Mouse (Mus musculus): ENCODE data around the gene Gm10401.
"Not testable (repeated sequence)": the region's sequence is repeated elsewhere in the genome, so short reads cannot be mapped to it uniquely, and the experiment has no call there.

Gm10401 gene

GRCm38 (mm10) chr5:115127421-115128179, 29.5 kb upstream of the Gm10401 start:
- DNase-seq (ENCODE audit: low read depth, low spot score) = no peak
- Histone ChIP-seq H3K27me3 (ENCODE audit: control insufficient read depth, insufficient read depth, low read length, poor library complexity, severe bottlenecking) (no peaks in the 10 kb centered on the region), H3K36me3 (ENCODE audit: control insufficient read depth, insufficient read depth, low read length, poor library complexity, severe bottlenecking) (peaks cover 10% of the 10 kb centered on the region)

- Histone ChIP-seq H3K27me3 (ENCODE audit: control insufficient read depth, insufficient read depth, low read length, poor library complexity, severe bottlenecking) (no peaks in the 10 kb centered on the region), H3K36me3 (ENCODE audit: control insufficient read depth, insufficient read depth, low read length, poor library complexity, severe bottlenecking) (peaks cover 10% of the 10 kb centered on the region)
- peak; percentile 43 for DNase-seq (ENCODE audit: low read depth, low spot score)
Measured at GRCm38 (mm10) chr5:115126578-115127312, 28.6 kb upstream of the Gm10401 start.

- peaks cover 10% of the 10 kb centered on the region for H3K36me3 ChIP-seq (ENCODE audit: control insufficient read depth, insufficient read depth, low read length, poor library complexity, severe bottlenecking)
- H3K27me3 ChIP-seq (ENCODE audit: control insufficient read depth, insufficient read depth, low read length, poor library complexity, severe bottlenecking) = no peaks in the 10 kb centered on the region
- DNase-seq (ENCODE audit: low read depth, low spot score) = peak; percentile 89
Measured at GRCm38 (mm10) chr5:115125211-115125871, 27.2 kb upstream of the Gm10401 start.

- Histone ChIP-seq H3K36me3 (ENCODE audit: control insufficient read depth, insufficient read depth, low read length, poor library complexity, severe bottlenecking) (peaks cover 10% of the 10 kb centered on the region), H3K27me3 (ENCODE audit: control insufficient read depth, insufficient read depth, low read length, poor library complexity, severe bottlenecking) (no peaks in the 10 kb centered on the region)
- DNase-seq (ENCODE audit: low read depth, low spot score) = no peak
Measured at GRCm38 (mm10) chr5:115124690-115125089, 26.6 kb upstream of the Gm10401 start.

GRCm38 (mm10) chr5:115120978-115121377, 22.9 kb upstream of the Gm10401 start:
- Histone ChIP-seq H3K36me3 (ENCODE audit: control insufficient read depth, insufficient read depth, low read length, poor library complexity, severe bottlenecking) (0 out of 2 replicates have a peak, but pooled peaks cover 1% of the 10 kb centered on the region), H3K27me3 (ENCODE audit: control insufficient read depth, insufficient read depth, low read length, poor library complexity, severe bottlenecking) (no peaks in the 10 kb centered on the region)
- DNase-seq (ENCODE audit: low read depth, low spot score) = no peak

GRCm38 (mm10) chr5:115118961-115119570, 21.0 kb upstream of the Gm10401 start, which contains the start of gene Acads:
Gene Acads (minus strand): TSS chr5:115119346.
- peak; percentile 81 for DNase-seq (ENCODE audit: low read depth, low spot score)
- H3K36me3 ChIP-seq (ENCODE audit: control insufficient read depth, insufficient read depth, low read length, poor library complexity, severe bottlenecking) = 0 out of 2 replicates have a peak, but pooled peaks cover 1% of the 10 kb centered on the region

GRCm38 (mm10) chr5:115117467-115117866, 19.4 kb upstream of the Gm10401 start:
- H3K36me3 ChIP-seq (ENCODE audit: control insufficient read depth, insufficient read depth, low read length, poor library complexity, severe bottlenecking) = no peaks in the 10 kb centered on the region; the same call in 1 of the 2 replicates
- DNase-seq (ENCODE audit: low read depth, low spot score) = no peak
- no peaks in the 10 kb centered on the region for H3K27me3 ChIP-seq (ENCODE audit: control insufficient read depth, insufficient read depth, low read length, poor library complexity, severe bottlenecking)

More at GRCm38 (mm10) chr5:115118961-115119570, 21.0 kb upstream of the Gm10401 start, which contains the start of gene Acads:
- H3K27me3 ChIP-seq (ENCODE audit: control insufficient read depth, insufficient read depth, low read length, poor library complexity, severe bottlenecking) = no peaks in the 10 kb centered on the region

- H3K36me3 ChIP-seq (ENCODE audit: control insufficient read depth, insufficient read depth, low read length, poor library complexity, severe bottlenecking) = no peaks in the 10 kb centered on the region; the same call in 1 of the 2 replicates
- H3K27me3 ChIP-seq (ENCODE audit: control insufficient read depth, insufficient read depth, low read length, poor library complexity, severe bottlenecking) = no peaks in the 10 kb centered on the region
- no peak for DNase-seq (ENCODE audit: low read depth, low spot score)
Measured at GRCm38 (mm10) chr5:115116426-115116825, 18.3 kb upstream of the Gm10401 start.

- DNase-seq (ENCODE audit: low read depth, low spot score) = no peak
Measured at GRCm38 (mm10) chr5:115114501-115114900, 16.4 kb upstream of the Gm10401 start.

GRCm38 (mm10) chr5:115113244-115113643, 15.1 kb upstream of the Gm10401 start:
- DNase-seq (ENCODE audit: low read depth, low spot score) = peak; percentile 24
- H3K36me3 ChIP-seq (ENCODE audit: control insufficient read depth, insufficient read depth, low read length, poor library complexity, severe bottlenecking) = no peaks in the 10 kb centered on the region; the same call in 1 of the 2 replicates

More at GRCm38 (mm10) chr5:115114501-115114900, 16.4 kb upstream of the Gm10401 start:
- Histone ChIP-seq H3K27me3 (ENCODE audit: control insufficient read depth, insufficient read depth, low read length, poor library complexity, severe bottlenecking) (no peaks in the 10 kb centered on the region), H3K36me3 (ENCODE audit: control insufficient read depth, insufficient read depth, low read length, poor library complexity, severe bottlenecking) (no peaks in the 10 kb centered on the region; the same call in 1 of the 2 replicates)

GRCm38 (mm10) chr5:115111156-115111555, 13.1 kb upstream of the Gm10401 start:
- no peak for DNase-seq (ENCODE audit: low read depth, low spot score)
- H3K27me3 ChIP-seq (ENCODE audit: control insufficient read depth, insufficient read depth, low read length, poor library complexity, severe bottlenecking) = no peaks in the 10 kb centered on the region
- H3K36me3 ChIP-seq (ENCODE audit: control insufficient read depth, insufficient read depth, low read length, poor library complexity, severe bottlenecking) = no peaks in the 10 kb centered on the region; the same call in 1 of the 2 replicates

More at GRCm38 (mm10) chr5:115113244-115113643, 15.1 kb upstream of the Gm10401 start:
- H3K27me3 ChIP-seq (ENCODE audit: control insufficient read depth, insufficient read depth, low read length, poor library complexity, severe bottlenecking) = no peaks in the 10 kb centered on the region

GRCm38 (mm10) chr5:115103253-115103652, 5.2 kb upstream of the Gm10401 start:
- DNase-seq (ENCODE audit: low read depth, low spot score); H3K27me3 ChIP-seq (ENCODE audit: control insufficient read depth, insufficient read depth, low read length, poor library complexity, severe bottlenecking); H3K36me3 ChIP-seq (ENCODE audit: control insufficient read depth, insufficient read depth, low read length, poor library complexity, severe bottlenecking): not testable (repeated sequence)

GRCm38 (mm10) chr5:115102231-115102630, 4.1 kb upstream of the Gm10401 start:
- Histone ChIP-seq H3K36me3 (ENCODE audit: control insufficient read depth, insufficient read depth, low read length, poor library complexity, severe bottlenecking) (peaks cover 2% of the 10 kb centered on the region; the same call in 1 of the 2 replicates), H3K27me3 (ENCODE audit: control insufficient read depth, insufficient read depth, low read length, poor library complexity, severe bottlenecking) (no peaks in the 10 kb centered on the region)
- DNase-seq (ENCODE audit: low read depth, low spot score) = no peak

- Histone ChIP-seq H3K36me3 (ENCODE audit: control insufficient read depth, insufficient read depth, low read length, poor library complexity, severe bottlenecking) (peaks cover 5% of the 10 kb centered on the region; the same call in 1 of the 2 replicates), H3K27me3 (ENCODE audit: control insufficient read depth, insufficient read depth, low read length, poor library complexity, severe bottlenecking) (no peaks in the 10 kb centered on the region)
- no peak for DNase-seq (ENCODE audit: low read depth, low spot score)
Measured at GRCm38 (mm10) chr5:115100473-115100872, 2.4 kb upstream of the Gm10401 start.
